Mouse (Mus musculus): Measurements from ENCODE around the gene Taf9b. TPM values are rescaled to one million over a fixed set of nuclear protein-coding genes. Genes with fewer than 3 reads are reported as not detected.

The Taf9b gene
- 22.1 TPM for polyA plus RNA-seq (2017; shearing (Covaris generic))

DNA sequence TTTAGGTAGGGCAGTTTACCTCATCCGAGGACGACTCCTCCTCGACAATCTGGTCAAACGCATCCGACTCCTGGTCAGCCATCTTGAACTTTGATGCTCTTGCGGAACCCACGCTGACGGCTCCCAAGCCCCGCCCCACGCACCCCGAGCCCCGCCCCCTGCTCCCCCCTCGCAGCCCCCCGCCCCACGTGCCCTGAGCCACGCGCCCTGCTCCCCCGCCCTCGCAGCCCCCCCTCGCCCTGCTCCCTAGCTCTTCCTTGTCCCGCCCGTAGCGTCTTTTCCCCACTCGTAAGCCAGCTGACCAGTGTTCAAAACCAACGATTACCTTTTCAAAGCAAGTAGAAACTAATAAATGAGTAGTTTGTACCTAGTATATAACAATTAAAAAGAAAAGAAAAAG is at the start of gene Taf9b:
TSS of gene Taf9b (minus strand) at position 101 of the 400 bp plus-strand sequence.

GRCm38 (mm10) chrX:106255276-106255675 is 34.3 kb upstream of the Taf9b start, which contains the start of gene Fnd3c2:
TSS of gene Fnd3c2 (minus strand) at chrX:106255376.

DNA sequence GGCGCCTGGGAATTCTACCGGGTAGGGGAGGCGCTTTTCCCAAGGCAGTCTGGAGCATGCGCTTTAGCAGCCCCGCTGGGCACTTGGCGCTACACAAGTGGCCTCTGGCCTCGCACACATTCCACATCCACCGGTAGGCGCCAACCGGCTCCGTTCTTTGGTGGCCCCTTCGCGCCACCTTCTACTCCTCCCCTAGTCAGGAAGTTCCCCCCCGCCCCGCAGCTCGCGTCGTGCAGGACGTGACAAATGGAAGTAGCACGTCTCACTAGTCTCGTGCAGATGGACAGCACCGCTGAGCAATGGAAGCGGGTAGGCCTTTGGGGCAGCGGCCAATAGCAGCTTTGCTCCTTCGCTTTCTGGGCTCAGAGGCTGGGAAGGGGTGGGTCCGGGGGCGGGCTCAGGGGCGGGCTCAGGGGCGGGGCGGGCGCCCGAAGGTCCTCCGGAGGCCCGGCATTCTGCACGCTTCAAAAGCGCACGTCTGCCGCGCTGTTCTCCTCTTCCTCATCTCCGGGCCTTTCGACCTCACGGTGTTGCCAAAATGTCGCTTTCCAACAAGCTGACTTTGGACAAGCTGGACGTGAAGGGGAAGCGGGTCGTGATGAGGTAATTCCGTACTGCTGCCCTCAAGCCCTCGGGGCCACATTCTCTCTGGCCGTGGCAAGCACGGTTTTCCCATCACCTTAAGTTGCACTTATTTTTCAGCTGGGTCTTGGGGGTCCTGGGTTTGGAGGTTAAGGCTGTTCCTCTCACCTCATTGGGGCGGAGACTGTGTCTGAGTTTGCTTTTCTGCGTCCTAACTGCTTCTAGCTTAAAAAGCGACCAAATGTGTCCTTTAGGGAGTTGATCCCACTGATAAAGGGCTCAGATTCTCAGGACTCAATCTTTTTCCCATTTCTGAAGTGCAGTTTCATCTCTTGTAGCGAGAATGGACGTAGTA is 34.0 kb downstream of the Taf9b start, which contains the start of gene Pgk1:
TSS of gene Pgk1 (plus strand) at position 388 of the 937 bp plus-strand sequence.

Other genes starting within 250 kb of the Taf9b start
- gene Magt1, start 209.3 kb downstream of the Taf9b start, polyA plus RNA-seq (2017; shearing (Covaris generic)), result 31.6 TPM
- gene Cox7b, start 205.5 kb downstream of the Taf9b start, polyA plus RNA-seq (2017; shearing (Covaris generic)), result 192 TPM
- 11.0 TPM for gene Atp7a, start 193.9 kb downstream of the Taf9b start, polyA plus RNA-seq (2017; shearing (Covaris generic))
- not detected for gene Tlr13, start 78.0 kb downstream of the Taf9b start, polyA plus RNA-seq (2017; shearing (Covaris generic))
- 113 TPM for gene Pgk1, start 34.1 kb downstream of the Taf9b start, polyA plus RNA-seq (2017; shearing (Covaris generic))
- gene Fnd3c2, start 34.2 kb upstream of the Taf9b start, polyA plus RNA-seq (2017; shearing (Covaris generic)), result not detected